Mouse (Mus musculus): ENCODE measurements around the gene Tbc1d9b.

- TF ChIP-seq CTCF (IDR thresholded peaks at IDR 0.05; ENCODE audit: borderline replicate concordance, extremely low read depth, insufficient read depth, insufficient read length) (no peak), POLR2A (IDR thresholded peaks at IDR 0.05; ENCODE audit: borderline replicate concordance, extremely low read depth, insufficient read depth, insufficient read length, poor library complexity, severe bottlenecking) (no peak)
Measured at GRCm38 (mm10) chr11:50154166-50154565, 23.0 kb downstream of the Tbc1d9b start.
